ENCODE assay signal across 21 mouse cellular contexts in genomic region chr19:16187952-16188351, GRCm38 (mm10). TPM values are rescaled to one million over a fixed set of nuclear protein-coding genes. Genes with fewer than 3 reads are reported as not detected.
DNase-seq lines count a peak whose midpoint lies in the region; ATAC-seq and TF ChIP-seq lines count a peak whose summit lies in the region.
"Had no signal": no experiment of that assay in that cellular context is flagged by ENCODE, and none has a peak within 500 bp of the region (broad histone marks: within the 10 kb centered on the region; RNA-seq: fewer than 3 reads in every experiment).

No protein-coding gene starts in this region.

- WGBS in embryonic facial prominence, embryonic 13.5 days: 57% methylated on average over 2 of the region's 2 CpGs
- 80% methylated on average over 2 of the region's 2 CpGs for WGBS in embryonic facial prominence, embryonic 10.5 days
- WGBS in intestine, embryonic 14.5 days: 24% methylated on average over 2 of the region's 2 CpGs
- 39% methylated on average over 2 of the region's 2 CpGs for WGBS in intestine, postnatal 0 days
- WGBS in embryonic facial prominence, embryonic 15.5 days: 47% methylated on average over 2 of the region's 2 CpGs
- 43% methylated on average over 2 of the region's 2 CpGs for WGBS in stomach, embryonic 14.5 days

- H3K27ac ChIP-seq in embryonic facial prominence, embryonic 13.5 days: 0 out of 2 replicates have a peak overlapping the region, but pooled peaks have one; percentile 28
- H3K27ac ChIP-seq in embryonic facial prominence, embryonic 10.5 days (replicated peaks): no peak overlapping the region
- H3K27ac ChIP-seq in intestine, embryonic 14.5 days (ENCODE audit: low read depth): peak overlapping the region; percentile 5
- no peak overlapping the region for H3K27ac ChIP-seq in intestine, postnatal 0 days (ENCODE audit: low read depth, low read length)
- H3K27ac ChIP-seq in embryonic facial prominence, embryonic 15.5 days (replicated peaks): peak overlapping the region; percentile 5; the same call in 1 of the 2 replicates
- H3K27ac ChIP-seq in stomach, embryonic 14.5 days (ENCODE audit: low read length): peak overlapping the region; percentile 71
- H3K27ac ChIP-seq: forebrain, embryonic 12.5 days; hindbrain, embryonic 10.5 days; liver, embryonic 13.5 days; neural tube, embryonic 13.5 days had no signal

- no peak overlapping the region for H3K9ac ChIP-seq in embryonic facial prominence, embryonic 13.5 days
- H3K9ac ChIP-seq in intestine, embryonic 14.5 days (ENCODE audit: low read length): no peak overlapping the region
- H3K9ac ChIP-seq in intestine, postnatal 0 days (ENCODE audit: low read depth, low read length): no peak overlapping the region
- H3K9ac ChIP-seq in embryonic facial prominence, embryonic 15.5 days: no peak overlapping the region
- H3K9ac ChIP-seq in stomach, embryonic 14.5 days (replicated peaks; ENCODE audit: low read depth, low read length): no peak overlapping the region
- H3K9ac ChIP-seq: forebrain, embryonic 12.5 days; liver, embryonic 13.5 days; neural tube, embryonic 13.5 days had no signal

- peaks cover 25% of the 10 kb centered on the region for H3K4me1 ChIP-seq in embryonic facial prominence, embryonic 13.5 days
- 0 out of 2 replicates have a peak, but pooled peaks cover 15% of the 10 kb centered on the region for H3K4me1 ChIP-seq in embryonic facial prominence, embryonic 10.5 days
- H3K4me1 ChIP-seq in intestine, embryonic 14.5 days (replicated peaks; ENCODE audit: control insufficient read depth, insufficient read depth, low read length): peaks cover 32% of the 10 kb centered on the region
- peaks cover 9% of the 10 kb centered on the region; the same call in 1 of the 2 replicates for H3K4me1 ChIP-seq in intestine, postnatal 0 days (replicated peaks; ENCODE audit: control insufficient read depth, insufficient read depth, low read length)
- H3K4me1 ChIP-seq in embryonic facial prominence, embryonic 15.5 days: peaks cover 7% of the 10 kb centered on the region; the same call in 1 of the 2 replicates
- peaks cover 29% of the 10 kb centered on the region for H3K4me1 ChIP-seq in stomach, embryonic 14.5 days (ENCODE audit: control insufficient read depth, insufficient read depth, low read length)

- no peak overlapping the region for H3K4me3 ChIP-seq in embryonic facial prominence, embryonic 13.5 days
- no peak overlapping the region for H3K4me3 ChIP-seq in embryonic facial prominence, embryonic 10.5 days
- H3K4me3 ChIP-seq in intestine, embryonic 14.5 days (ENCODE audit: low read depth, low read length): no peak overlapping the region
- H3K4me3 ChIP-seq in intestine, postnatal 0 days (ENCODE audit: low read depth, low read length): no peak overlapping the region
- H3K4me3 ChIP-seq in embryonic facial prominence, embryonic 15.5 days (replicated peaks): no peak overlapping the region
- no peak overlapping the region for H3K4me3 ChIP-seq in stomach, embryonic 14.5 days (ENCODE audit: low read depth, low read length)
- H3K4me3 ChIP-seq: forebrain, embryonic 12.5 days; hindbrain, embryonic 10.5 days; liver, embryonic 13.5 days; neural tube, embryonic 13.5 days had no signal

- H3K27me3 ChIP-seq in embryonic facial prominence, embryonic 13.5 days: no peaks in the 10 kb centered on the region
- no peaks in the 10 kb centered on the region for H3K27me3 ChIP-seq in embryonic facial prominence, embryonic 10.5 days (replicated peaks; ENCODE audit: low read depth, poor library complexity, severe bottlenecking)
- no peaks in the 10 kb centered on the region for H3K27me3 ChIP-seq in intestine, embryonic 14.5 days (replicated peaks; ENCODE audit: control insufficient read depth, insufficient read depth, low read length)
- no peaks in the 10 kb centered on the region for H3K27me3 ChIP-seq in intestine, postnatal 0 days (replicated peaks; ENCODE audit: control insufficient read depth, insufficient read depth, low read length)
- H3K27me3 ChIP-seq in embryonic facial prominence, embryonic 15.5 days: no peaks in the 10 kb centered on the region
- no peaks in the 10 kb centered on the region for H3K27me3 ChIP-seq in stomach, embryonic 14.5 days (ENCODE audit: control insufficient read depth, insufficient read depth, low read length)
- H3K27me3 ChIP-seq: forebrain, embryonic 12.5 days; liver, embryonic 13.5 days; neural tube, embryonic 13.5 days had no signal

- no peak for ATAC-seq in embryonic facial prominence, embryonic 13.5 days (ENCODE audit: insufficient number of reproducible peaks, insufficient read depth, low FRiP score, low TSS enrichment, low read depth)
- no peak for ATAC-seq in intestine, embryonic 14.5 days (replicated peaks; ENCODE audit: low FRiP score, low TSS enrichment, low read depth)
- no peak for ATAC-seq in intestine, postnatal 0 days
- ATAC-seq in embryonic facial prominence, embryonic 15.5 days (ENCODE audit: insufficient number of reproducible peaks, low FRiP score, low TSS enrichment, low read depth): no peak
- ATAC-seq in stomach, embryonic 14.5 days (ENCODE audit: insufficient number of reproducible peaks, insufficient read depth, low FRiP score, low read depth): no peak

- DNase-seq in embryonic facial prominence, embryonic 10.5 days (ENCODE audit: low spot score): no peak
- no peak for DNase-seq in intestine, embryonic 14.5 days (ENCODE audit: low spot score)
- no peak for DNase-seq in lung, postnatal 25 days (ENCODE audit: low spot score)
- no peak for DNase-seq in layer of hippocampus, adult 11-12 months (ENCODE audit: low spot score)
- DNase-seq: adrenal gland, postnatal 10 days; cerebellum, adult 8-10 months; left cerebral cortex, postnatal 4 days; liver, embryonic 13.5 days; lung, adult 2 months; lung, postnatal 4 days; midbrain, embryonic 14.5 days; thymus, adult 2 months; thymus, postnatal 4 days had no signal

- H3K4me2 ChIP-seq in embryonic facial prominence, embryonic 13.5 days: no peak overlapping the region
- no peak overlapping the region for H3K4me2 ChIP-seq in intestine, embryonic 14.5 days (ENCODE audit: low read length)
- no peak overlapping the region for H3K4me2 ChIP-seq in intestine, postnatal 0 days (replicated peaks; ENCODE audit: low read depth)
- no peak overlapping the region for H3K4me2 ChIP-seq in embryonic facial prominence, embryonic 15.5 days (replicated peaks)
- H3K4me2 ChIP-seq in stomach, embryonic 14.5 days (replicated peaks; ENCODE audit: low read depth, low read length): no peak overlapping the region
- H3K4me2 ChIP-seq: forebrain, embryonic 12.5 days; heart, embryonic 11.5 days; liver, embryonic 13.5 days; neural tube, embryonic 13.5 days had no signal

- no peak for TF ChIP-seq CTCF in intestine, postnatal 0 days (IDR thresholded peaks at IDR 0.05; ENCODE audit: low read depth)

- H3K36me3 ChIP-seq in embryonic facial prominence, embryonic 13.5 days: no peaks in the 10 kb centered on the region
- no peaks in the 10 kb centered on the region for H3K36me3 ChIP-seq in embryonic facial prominence, embryonic 10.5 days (replicated peaks)
- no peaks in the 10 kb centered on the region for H3K36me3 ChIP-seq in intestine, embryonic 14.5 days (ENCODE audit: control insufficient read depth, insufficient read depth, low read length)
- H3K36me3 ChIP-seq in intestine, postnatal 0 days (ENCODE audit: control insufficient read depth, insufficient read depth): no peaks in the 10 kb centered on the region
- no peaks in the 10 kb centered on the region for H3K36me3 ChIP-seq in embryonic facial prominence, embryonic 15.5 days
- H3K36me3 ChIP-seq in stomach, embryonic 14.5 days (ENCODE audit: control insufficient read depth, insufficient read depth, low read length): no peaks in the 10 kb centered on the region
- H3K36me3 ChIP-seq: forebrain, embryonic 12.5 days; hindbrain, embryonic 10.5 days; liver, embryonic 13.5 days; neural tube, embryonic 13.5 days had no signal

- H3K9me3 ChIP-seq in embryonic facial prominence, embryonic 13.5 days: no peaks in the 10 kb centered on the region
- H3K9me3 ChIP-seq in embryonic facial prominence, embryonic 10.5 days: no peaks in the 10 kb centered on the region
- H3K9me3 ChIP-seq in intestine, embryonic 14.5 days (ENCODE audit: control insufficient read depth, low read length): no peaks in the 10 kb centered on the region
- H3K9me3 ChIP-seq in intestine, postnatal 0 days (ENCODE audit: control insufficient read depth): no peaks in the 10 kb centered on the region
- H3K9me3 ChIP-seq in embryonic facial prominence, embryonic 15.5 days (replicated peaks): no peaks in the 10 kb centered on the region
- H3K9me3 ChIP-seq in stomach, embryonic 14.5 days (ENCODE audit: control insufficient read depth, low read depth, low read length): no peaks in the 10 kb centered on the region
- H3K9me3 ChIP-seq: forebrain, embryonic 12.5 days; hindbrain, embryonic 10.5 days; liver, embryonic 13.5 days; neural tube, embryonic 13.5 days had no signal

RNA-seq across cellular contexts. Expression of gene Gnaq, which starts 55.3 kb away (rescaled TPM):
- 29.9 and 34.6 TPM in 2 replicates for polyA plus RNA-seq in embryonic facial prominence, embryonic 13.5 days (2015; fragmentation: Nextera tagmentation; extraction: Ambion mirVana)
- 20.2 and 21.4 TPM in 2 replicates for polyA plus RNA-seq in embryonic facial prominence, embryonic 10.5 days (2016; fragmentation: Nextera tagmentation; extraction: Ambion mirVana)
- polyA plus RNA-seq in intestine, embryonic 14.5 days (2014; fragmentation: Nextera tagmentation; extraction: Ambion mirVana): 18.4 and 18.8 TPM in 2 replicates
- polyA plus RNA-seq in intestine, postnatal 0 days (2015; fragmentation: Nextera tagmentation; extraction: Ambion mirVana): 17.1 and 17.8 TPM in 2 replicates
- polyA plus RNA-seq in embryonic facial prominence, embryonic 15.5 days (2015; fragmentation: Nextera tagmentation; extraction: Ambion mirVana): 33.4 and 34.0 TPM in 2 replicates
- polyA plus RNA-seq in stomach, embryonic 14.5 days (2014; fragmentation: Nextera tagmentation; extraction: Ambion mirVana): 22.6 and 23.3 TPM in 2 replicates

Comparison
In these comparisons a context has a peak if more than half of its experiments do, and no peak if none do; other contexts are left out.
1. H3K27ac ChIP-seq: peak in embryonic facial prominence, embryonic 13.5 days (single experiment), intestine, embryonic 14.5 days (single experiment), embryonic facial prominence, embryonic 15.5 days (single experiment) and stomach, embryonic 14.5 days (single experiment); none in embryonic facial prominence, embryonic 10.5 days (single experiment) and intestine, postnatal 0 days (single experiment).